Mouse (Mus musculus) testis, adult 2 months (tissue): Measurements from ENCODE around the gene Tec.

Source experiments
- CTCF ChIP-seq: fragments of 200-500 bp; IDR thresholded peaks from 2 replicates; pipeline ENCODE4 v1.5.1; 2012; ENCODE audit warnings: low read depth, mild to moderate bottlenecking, inconsistent platforms, low read length, moderate library complexity; ENCODE audit not compliant: control insufficient read depth, insufficient read depth, insufficient replicate concordance
- POLR2A ChIP-seq: fragments of 200-500 bp; IDR thresholded peaks from 2 replicates; pipeline ENCODE4 v1.6.1; 2012; ENCODE audit warnings: low read depth, mild to moderate bottlenecking, inconsistent platforms, low read length, moderate library complexity; ENCODE audit not compliant: control insufficient read depth

GRCm38 (mm10) chr5:72736437-72736836, 131.8 kb downstream of the Tec start:
- TF ChIP-seq CTCF (no peak), POLR2A (no peak)
